Mouse (Mus musculus) cortical plate, adult 2 months (tissue): ENCODE measurements at regions not wholly inside any gene's neighbourhood (a gene's known extent, or its start where the extent isn't known, plus 50 kb on each side); places are given as distances from the start of the nearest gene placed in this dataset.

Source experiments
- CTCF ChIP-seq: fragments of 200-500 bp; IDR thresholded peaks from 2 replicates; pipeline ENCODE4 v1.5.1; 2011; ENCODE audit warnings: mild to moderate bottlenecking, control low read depth, low read length; ENCODE audit not compliant: insufficient read depth; ENCODE audit errors: extremely low read depth
- POLR2A ChIP-seq: fragments of 200-500 bp; IDR thresholded peaks from 2 replicates; pipeline ENCODE4 v1.6.1; 2011; ENCODE audit warnings: mild to moderate bottlenecking, low read length, control low read depth; ENCODE audit not compliant: insufficient read depth; ENCODE audit errors: extremely low read depth

DNA sequence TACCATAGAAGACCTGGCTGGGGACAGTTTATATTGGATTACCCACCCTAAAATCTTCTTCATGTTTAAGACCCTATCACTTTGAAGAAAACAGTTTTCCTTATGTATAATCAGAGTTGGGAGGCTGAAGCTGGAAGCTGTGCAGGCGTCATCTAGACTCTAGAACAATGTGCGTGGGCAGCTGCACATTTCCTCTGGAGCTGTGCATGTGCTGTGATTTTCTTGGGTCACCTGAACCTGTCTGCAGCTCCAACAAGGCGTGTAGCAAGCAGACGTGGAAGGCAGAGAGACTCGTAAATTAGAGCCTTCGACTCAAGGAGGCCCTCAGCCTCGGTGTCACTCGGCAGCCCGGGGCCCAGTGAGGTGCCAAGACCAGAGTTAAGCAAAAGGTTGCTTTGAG, 169.8 kb downstream of the 9530068E07Rik start:
- TF ChIP-seq POLR2A, result no peak
- TF ChIP-seq CTCF, result no peak
